Mouse (Mus musculus) c-Kit-positive CD71-positive TER-119-negative erythroid progenitor cells, embryonic 14.5 days (primary cell): ENCODE data around the gene Zdhhc6.

Source experiments
- DNase-seq: peaks from one replicate; pipeline ENCODE4 v3.0.0-alpha.2; 2013; ENCODE audit warnings: low read depth

Zdhhc6 gene

GRCm38 (mm10) chr19:55257656-55258375, 58.0 kb downstream of the Zdhhc6 start:
- no peak for DNase-seq

GRCm38 (mm10) chr19:55256156-55256555, 59.7 kb downstream of the Zdhhc6 start:
- DNase-seq = no peak

GRCm38 (mm10) chr19:55254513-55255016, 61.3 kb downstream of the Zdhhc6 start:
- DNase-seq = peak; percentile 63

- peak; percentile 58 for DNase-seq
Observed at GRCm38 (mm10) chr19:55253570-55254441, 62.0 kb downstream of the Zdhhc6 start.

DNA sequence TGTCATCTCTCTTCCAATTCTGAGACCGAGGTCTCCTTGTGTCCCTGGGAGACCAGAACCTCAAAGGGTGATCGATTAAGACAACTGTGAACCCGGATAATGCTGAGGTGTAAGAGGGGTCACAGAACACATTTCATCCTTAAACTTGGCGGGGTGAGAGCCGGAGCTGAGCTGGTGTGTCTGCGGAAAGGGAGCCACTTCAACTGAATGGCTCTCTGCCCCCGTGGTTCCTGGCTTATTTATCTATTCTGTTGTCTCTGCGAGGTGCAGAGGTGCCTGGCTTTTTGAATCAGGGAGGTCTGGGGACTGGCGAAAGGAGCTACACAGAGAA, 62.6 kb downstream of the Zdhhc6 start:
- DNase-seq = no peak

DNA sequence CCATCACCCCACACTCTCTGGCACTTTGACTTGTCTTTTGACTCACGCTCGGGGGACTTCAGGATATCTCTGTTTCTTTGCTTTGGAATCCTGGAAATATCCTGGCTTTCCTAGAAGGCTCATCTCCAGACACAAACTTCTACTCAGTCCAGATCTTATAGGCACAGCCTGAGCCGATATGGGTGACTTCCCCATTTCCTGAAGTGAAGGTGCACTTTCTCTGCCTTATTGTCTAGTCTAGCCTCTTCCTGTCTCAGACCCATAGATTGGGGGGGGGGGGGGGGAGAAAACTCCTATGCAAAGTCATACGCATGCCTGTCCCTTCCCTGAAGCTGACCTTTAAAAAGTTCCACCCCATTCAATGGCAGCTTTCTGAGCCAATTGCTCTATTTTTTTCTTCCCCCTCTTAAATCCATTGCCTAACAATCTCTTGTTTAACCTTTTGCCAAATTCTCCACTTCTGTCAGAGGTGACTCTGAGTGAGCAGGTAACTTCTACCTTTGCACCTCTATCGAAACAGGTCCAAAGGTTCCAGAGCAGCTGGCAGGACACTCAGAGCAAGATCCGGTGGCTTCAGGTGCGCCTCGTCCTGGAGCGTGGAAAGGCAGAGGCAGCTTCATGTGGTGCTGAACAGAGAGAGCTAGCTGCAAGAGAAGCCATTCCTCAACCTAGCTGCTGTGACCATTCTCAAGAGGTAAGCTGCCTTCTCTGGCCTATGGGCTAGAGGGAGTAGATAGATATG, 64.3 kb downstream of the Zdhhc6 start, which contains the start of gene Acsl5:
Gene Acsl5, plus strand, starts transcription at position 556 of the 742 bp plus-strand sequence.
- no peak for DNase-seq

- no peak for DNase-seq
Observed at GRCm38 (mm10) chr19:55250451-55250850, 65.4 kb downstream of the Zdhhc6 start.

DNA sequence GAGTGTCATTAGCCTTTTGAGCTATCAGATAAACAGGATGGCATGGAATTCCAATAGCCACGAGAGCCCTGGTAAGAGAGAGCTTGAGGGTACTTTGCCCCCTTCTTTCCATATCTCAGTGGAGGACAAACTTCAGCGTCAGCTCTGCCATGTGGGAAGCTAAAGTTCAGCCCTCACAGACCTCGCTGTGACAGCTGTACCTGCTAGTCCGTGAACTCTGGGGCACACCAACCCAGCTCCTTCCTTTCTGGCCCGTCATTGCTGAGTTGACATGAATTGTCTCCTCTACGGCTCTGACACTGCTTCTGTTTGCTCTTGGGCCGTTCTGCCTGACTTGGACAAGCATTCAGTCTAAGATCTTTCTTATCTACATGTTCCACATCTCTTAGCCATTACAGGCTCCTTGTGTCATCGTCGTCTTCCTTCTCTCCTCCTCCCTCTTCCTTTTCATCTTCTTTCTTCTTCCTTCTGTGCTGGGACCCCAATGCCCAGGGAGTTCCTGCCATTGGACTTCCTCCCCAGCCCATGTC, 67.8 kb downstream of the Zdhhc6 start:
- DNase-seq = no peak

DNA sequence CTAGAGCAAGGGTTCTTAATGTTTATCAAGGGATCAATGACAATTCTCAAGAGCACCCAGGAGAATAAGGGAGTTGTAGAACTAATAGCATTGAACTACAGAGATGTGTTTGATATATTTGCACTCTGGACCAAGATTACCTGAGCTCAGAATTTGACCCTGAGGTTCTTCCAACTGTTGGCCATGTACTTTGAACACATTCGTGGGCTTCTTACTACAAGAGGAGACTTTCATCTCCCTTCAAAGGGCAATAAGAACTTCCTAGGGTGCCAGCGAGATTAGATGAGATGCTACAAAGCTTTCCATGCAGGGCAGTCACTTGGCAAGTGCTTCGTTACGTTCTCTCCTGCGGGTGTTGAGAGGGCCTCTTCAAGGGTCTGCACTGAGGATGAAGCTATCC, 68.3 kb downstream of the Zdhhc6 start:
- no peak for DNase-seq

- DNase-seq = no peak
Observed at GRCm38 (mm10) chr19:55244791-55245231, 71.0 kb downstream of the Zdhhc6 start.

- no peak for DNase-seq
Observed at GRCm38 (mm10) chr19:55241186-55241645, 74.6 kb downstream of the Zdhhc6 start, which contains the start of gene Gucy2g. TSS of gene Gucy2g (minus strand) at chr19:55241236.

GRCm38 (mm10) chr19:55239766-55240426, 75.9 kb downstream of the Zdhhc6 start:
- no peak for DNase-seq

DNA sequence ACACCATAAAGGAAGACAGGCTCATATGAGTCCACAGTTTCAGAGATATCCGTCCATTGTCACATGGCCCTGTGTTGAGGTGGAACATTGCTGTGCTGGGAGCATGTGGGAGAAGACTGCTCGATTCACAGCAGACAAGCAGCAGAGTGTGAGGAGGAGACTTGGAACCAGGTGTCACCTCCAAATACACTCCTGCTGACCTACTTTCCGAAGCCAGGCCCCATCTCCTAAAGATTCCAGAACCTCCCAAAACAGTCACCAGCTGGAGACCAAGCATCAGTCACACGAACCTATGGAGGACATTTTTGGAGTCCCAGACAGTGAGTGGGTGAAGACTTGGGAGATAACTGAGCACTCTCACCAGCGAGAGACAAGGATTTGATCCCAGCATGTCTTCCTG, 79.3 kb downstream of the Zdhhc6 start:
- DNase-seq = no peak

GRCm38 (mm10) chr19:55236026-55236425, 79.8 kb downstream of the Zdhhc6 start:
- no peak for DNase-seq

DNA sequence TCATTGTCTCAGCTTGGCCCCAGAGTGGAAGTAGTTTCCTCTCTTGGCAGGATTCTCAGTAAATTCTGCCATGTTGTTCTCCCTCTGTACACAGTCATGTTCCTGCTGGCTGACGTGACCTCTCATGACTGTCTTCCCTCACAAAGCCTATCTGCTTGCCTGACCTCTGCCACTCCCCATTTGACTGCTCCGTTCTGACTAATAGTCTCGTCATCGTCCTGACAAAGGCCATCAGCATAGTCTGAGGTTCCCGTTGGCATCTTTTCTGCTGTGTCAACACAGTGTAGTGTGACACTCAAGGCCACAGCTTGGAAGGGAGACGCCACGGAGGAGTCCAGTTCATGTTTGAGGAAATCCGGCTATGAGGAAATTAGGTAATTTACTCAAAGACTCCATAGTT, 83.7 kb downstream of the Zdhhc6 start:
- no peak for DNase-seq

GRCm38 (mm10) chr19:55231081-55231480, 84.8 kb downstream of the Zdhhc6 start:
- DNase-seq = no peak

- DNase-seq = no peak
Observed at GRCm38 (mm10) chr19:55227135-55227534, 88.7 kb downstream of the Zdhhc6 start.

- DNase-seq = no peak
Observed at GRCm38 (mm10) chr19:55226621-55227020, 89.2 kb downstream of the Zdhhc6 start.

DNA sequence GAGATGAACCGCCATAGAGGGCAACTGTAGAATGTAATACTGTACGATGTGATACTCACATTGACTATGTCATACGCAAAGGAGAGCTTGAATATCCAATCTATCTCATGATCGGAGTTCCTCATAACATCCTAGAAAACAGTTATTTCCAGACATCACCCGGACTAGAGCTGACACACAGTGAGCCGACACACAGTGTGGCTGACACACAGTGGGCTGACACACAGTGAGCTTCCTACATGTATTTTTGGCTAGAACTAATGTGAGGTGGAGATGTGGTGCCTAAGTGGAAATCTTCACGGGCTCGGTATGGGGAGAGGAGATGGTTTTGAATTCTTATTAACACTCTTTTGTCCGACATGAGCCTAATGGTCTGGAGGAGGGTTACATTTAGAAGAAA, 93.6 kb downstream of the Zdhhc6 start:
- no peak for DNase-seq
